Mouse (Mus musculus): ENCODE results near the gene Arl11.

- TF ChIP-seq CTCF (IDR thresholded peaks at IDR 0.05; ENCODE audit: low read depth) (no peak), EP300 (IDR thresholded peaks at IDR 0.05; ENCODE audit: low read depth) (no peak)
Observed at GRCm38 (mm10) chr14:61278676-61279300, 30.8 kb upstream of the Arl11 start.
